Mouse (Mus musculus) layer of hippocampus, adult 18-20 months (tissue): ENCODE measurements around the gene Hist1h2ah. TPM values are rescaled to one million over a fixed set of nuclear protein-coding genes. Genes with fewer than 3 reads are reported as not detected.
"Not testable (repeated sequence)": the region's sequence is repeated elsewhere in the genome, so short reads cannot be mapped to it uniquely, and the experiment has no call there.

Source experiments
- DNase-seq, 2 experiments: peaks; one replicate each; pipeline ENCODE4 v3.0.0; 2022; ENCODE audit warnings: low spot score in 2 of 2
- long read RNA-seq: library from polyadenylated mRNA; stranded (forward); transcript quantifications from one replicate; pipeline ENCODE4 v2.0.0, GENCODE M21; 2021
- total RNA-seq, 2 experiments: library from RNA; stranded (reverse); gene quantifications; 2 replicates each; pipeline ENCODE4 v1.2.3; 2021

The Hist1h2ah gene
- total RNA-seq, result 10 to 100 TPM in 1 of 2 experiments, 1 to 10 TPM in 1; 4.9 to 45.9 TPM
- long read RNA-seq, result 0 reads

GRCm38 (mm10) chr13:22035267-22036148 lies at the start of gene Hist1h2ah, which contains the start of gene Hist1h2bk:
TSS of gene Hist1h2ah (minus strand) at chr13:22035568.
TSS of gene Hist1h2bk (plus strand) at chr13:22035870.
- DNase-seq, result peak; percentile 81 to 93

DNA sequence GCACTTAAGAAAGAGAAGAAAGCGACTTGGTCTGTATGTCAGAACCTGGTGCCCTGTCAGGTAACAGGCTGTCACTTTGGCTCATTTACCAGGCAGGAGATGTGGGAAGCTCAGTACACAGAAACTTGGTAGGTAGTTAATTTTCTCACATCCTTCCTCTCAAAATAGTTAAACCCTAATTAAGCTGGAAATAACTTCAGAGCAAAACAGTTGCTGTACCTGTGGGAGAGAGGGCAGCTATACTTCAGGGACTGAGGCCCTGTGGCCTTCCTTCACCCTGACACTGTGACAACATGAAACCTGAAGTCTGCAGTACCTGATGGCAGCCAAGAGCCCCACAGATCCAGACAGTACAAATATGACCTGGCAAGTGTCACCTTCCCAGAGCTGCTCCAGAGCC lies 48.8 kb upstream of the Hist1h2ah start, which contains the start of gene Vmn1r188:
Gene Vmn1r188 (plus strand): TSS at position 301 of the 400 bp plus-strand sequence.
- not testable (repeated sequence) for DNase-seq

GRCm38 (mm10) chr13:22063468-22063867 lies 28.1 kb upstream of the Hist1h2ah start:
- no peak for DNase-seq

DNA sequence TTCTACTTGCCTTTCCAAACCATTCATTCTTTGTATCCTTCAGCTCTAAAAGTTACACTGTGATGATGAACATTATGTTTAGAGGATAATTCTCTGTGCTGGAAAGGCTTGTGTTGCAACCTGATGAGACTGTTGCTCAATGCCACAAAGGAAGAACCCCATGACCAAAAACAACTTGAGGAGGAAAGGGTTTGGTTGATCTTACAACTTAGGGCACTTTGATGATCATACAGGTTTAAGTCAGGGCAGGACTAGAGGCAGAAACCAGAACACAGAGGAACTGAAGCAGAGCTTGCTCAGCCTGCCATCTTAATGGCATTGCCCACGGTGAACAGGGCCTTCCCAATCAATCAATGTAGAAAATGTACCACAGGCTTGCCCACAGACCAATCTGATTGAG lies 26.1 kb upstream of the Hist1h2ah start:
- DNase-seq, result no peak

DNA sequence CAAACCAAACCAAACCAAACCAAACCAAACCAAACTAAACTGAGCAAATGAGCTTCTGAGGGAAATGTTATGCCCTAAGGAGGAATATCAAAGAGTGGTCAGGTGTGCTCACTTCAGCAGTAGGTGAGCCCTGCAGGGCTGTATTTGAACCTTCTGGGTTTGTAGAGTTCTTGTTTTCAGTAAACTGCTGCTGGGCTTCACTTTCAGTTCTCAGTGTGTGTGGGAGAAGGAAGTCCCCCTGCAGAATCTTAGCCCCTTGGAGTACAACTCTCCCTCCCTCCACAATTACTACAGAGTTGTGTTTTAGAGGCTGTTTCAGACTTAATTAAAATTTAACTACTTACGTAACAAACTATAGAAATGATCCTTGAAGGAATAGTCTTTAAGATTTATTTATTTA lies 18.4 kb upstream of the Hist1h2ah start:
- no peak for DNase-seq

DNA sequence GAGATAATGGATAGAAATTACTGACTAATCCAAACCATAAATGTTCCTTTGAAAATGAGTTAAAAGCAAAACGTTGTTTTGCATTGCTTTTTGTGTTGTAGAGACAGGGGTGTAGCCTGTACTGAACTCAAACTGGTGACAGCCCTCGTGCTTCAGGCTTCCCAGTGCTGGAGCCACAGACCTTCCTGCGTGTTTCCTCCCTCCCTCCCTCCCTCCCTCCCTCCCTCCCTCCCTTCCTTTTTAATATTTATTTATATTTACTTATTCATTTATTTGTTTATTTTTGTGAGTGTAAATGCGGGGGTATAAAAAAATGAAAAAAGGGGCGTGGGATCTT lies 16.1 kb upstream of the Hist1h2ah start:
- no peak for DNase-seq

- DNase-seq, result peak; percentile 86 to 94
These were observed 15.5 kb upstream of the Hist1h2ah start for GRCm38 (mm10) chr13:22050591-22051522.

DNA sequence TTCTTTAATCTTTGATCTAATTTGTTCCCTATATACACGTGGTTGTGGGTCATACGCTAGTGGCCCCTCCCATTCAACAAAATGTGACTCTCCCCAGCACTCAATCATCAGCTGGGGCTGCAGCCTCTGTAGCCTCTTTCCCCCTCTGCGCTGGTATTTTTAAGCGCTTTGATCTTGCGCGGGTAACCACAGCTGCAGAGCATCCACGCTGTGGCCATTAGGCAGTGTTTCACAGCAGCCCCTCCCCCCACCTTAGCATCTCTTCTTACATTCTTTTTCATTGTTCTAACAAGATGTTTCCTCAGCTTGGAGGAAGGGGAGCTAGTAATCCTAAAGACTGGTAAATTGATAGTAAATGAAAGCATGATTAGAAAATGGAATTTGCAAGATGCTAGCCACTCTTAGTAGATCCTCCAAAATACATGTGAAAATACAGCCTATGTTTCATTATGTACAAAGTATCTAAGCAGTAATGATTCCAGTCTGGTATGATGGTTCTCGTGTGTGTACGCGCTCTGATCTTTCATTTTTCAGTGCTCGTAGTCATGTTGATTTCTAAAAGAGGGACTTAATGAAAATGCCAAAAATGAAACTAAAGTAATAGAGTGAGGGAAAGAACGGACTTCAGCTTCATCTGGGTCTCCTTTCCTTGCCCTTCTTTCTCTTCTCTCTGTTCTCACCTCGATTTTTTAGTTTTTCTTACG lies 14.5 kb upstream of the Hist1h2ah start:
- DNase-seq, result peak in 1 of 2 experiments; percentile 26

DNA sequence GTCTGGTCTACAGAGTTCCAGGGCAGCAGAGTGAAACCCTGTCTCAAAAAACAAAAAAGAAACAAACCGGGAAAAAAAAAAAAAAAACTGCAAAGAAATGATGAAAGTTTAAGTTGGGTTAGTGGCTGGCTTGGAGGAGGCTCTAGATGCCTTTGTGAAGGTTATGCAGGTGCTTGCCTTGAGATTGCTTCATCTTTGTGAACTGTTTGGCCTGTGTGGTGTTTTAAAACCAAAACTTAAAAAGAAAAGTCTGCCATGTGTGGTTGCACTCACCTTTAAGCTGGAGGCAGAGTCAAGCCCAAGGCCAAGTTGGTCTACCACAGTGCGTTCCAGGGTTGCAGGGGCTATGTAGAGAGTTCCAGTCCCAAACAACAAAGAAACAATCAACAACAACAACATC lies 13.7 kb upstream of the Hist1h2ah start:
- DNase-seq, result no peak

GRCm38 (mm10) chr13:22045311-22045710 lies 9.9 kb upstream of the Hist1h2ah start:
- no peak for DNase-seq

DNA sequence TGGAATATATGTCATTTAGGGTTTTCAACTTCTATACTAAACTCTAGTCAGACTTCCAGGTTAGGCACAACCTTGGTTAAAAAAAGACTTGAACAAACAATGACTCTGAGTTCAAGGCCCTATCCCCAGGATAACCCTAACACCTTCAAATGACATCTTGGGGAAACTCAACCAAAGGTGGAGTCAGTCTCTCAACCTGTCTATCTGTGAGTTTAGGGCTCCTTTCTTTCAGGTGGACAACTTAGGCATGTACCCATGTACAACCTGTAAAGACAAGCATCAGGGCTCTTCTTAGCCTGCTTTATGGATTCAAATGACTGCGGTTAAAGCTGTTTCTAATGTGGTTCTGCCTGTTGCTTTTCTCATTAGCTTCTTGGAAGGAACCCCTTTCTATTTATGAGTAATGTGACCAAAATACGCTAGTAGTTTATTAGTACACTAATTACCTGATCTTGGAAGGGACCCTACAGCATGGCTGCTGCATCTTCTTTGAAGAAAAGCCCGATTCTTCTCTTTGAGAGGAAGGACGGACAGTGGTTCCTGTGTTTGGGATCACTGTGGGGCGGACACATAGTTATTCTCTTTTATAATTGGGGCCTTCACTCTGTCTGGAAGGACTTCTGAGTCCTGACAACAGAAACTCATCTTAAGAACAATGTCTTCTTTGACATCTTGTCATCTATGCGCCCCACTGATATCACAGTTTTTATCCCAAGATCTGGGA lies 9.2 kb upstream of the Hist1h2ah start:
- DNase-seq, result no peak

- DNase-seq, result peak in 1 of 2 experiments; percentile 73
These were observed 8.4 kb upstream of the Hist1h2ah start for GRCm38 (mm10) chr13:22043503-22044431.

DNA sequence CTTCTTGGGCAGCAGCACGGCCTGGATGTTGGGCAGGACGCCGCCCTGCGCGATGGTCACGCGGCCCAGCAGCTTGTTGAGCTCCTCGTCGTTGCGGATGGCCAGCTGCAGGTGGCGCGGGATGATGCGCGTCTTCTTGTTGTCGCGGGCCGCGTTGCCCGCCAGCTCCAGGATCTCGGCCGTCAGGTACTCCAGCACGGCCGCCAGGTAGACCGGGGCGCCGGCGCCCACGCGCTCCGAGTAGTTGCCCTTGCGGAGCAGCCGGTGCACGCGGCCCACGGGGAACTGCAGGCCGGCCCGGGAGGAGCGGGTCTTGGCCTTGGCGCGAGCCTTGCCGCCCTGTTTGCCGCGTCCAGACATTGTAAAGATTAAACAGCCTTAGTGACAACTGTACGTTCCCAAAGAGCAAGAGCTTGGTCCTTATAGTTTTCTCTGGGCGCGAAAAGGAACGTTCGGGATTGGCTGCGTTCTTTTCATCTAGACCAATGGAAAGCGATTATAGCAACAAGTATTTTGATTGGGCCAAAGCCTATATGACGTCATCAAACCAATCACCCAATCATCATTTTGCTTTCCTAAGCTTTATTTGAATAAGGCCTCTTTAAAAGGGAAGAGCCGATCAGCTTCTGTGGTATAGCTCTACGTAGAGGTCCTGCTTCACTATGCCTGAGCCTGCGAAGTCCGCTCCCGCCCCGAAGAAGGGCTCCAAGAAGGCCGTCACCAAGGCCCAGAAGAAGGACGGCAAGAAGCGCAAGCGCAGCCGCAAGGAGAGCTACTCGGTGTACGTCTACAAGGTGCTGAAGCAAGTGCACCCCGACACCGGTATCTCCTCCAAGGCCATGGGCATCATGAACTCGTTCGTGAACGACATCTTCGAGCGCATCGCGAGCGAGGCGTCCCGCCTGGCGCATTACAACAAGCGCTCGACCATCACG lies 7.5 kb upstream of the Hist1h2ah start, which contains the start of the genes Hist1h2ag and Hist1h2bj:
Gene Hist1h2ag (minus strand): TSS at position 377 of the 935 bp plus-strand sequence.
Gene Hist1h2bj (plus strand): TSS at position 647 of the 935 bp plus-strand sequence.
- peak; percentile 88 to 96 for DNase-seq

DNA sequence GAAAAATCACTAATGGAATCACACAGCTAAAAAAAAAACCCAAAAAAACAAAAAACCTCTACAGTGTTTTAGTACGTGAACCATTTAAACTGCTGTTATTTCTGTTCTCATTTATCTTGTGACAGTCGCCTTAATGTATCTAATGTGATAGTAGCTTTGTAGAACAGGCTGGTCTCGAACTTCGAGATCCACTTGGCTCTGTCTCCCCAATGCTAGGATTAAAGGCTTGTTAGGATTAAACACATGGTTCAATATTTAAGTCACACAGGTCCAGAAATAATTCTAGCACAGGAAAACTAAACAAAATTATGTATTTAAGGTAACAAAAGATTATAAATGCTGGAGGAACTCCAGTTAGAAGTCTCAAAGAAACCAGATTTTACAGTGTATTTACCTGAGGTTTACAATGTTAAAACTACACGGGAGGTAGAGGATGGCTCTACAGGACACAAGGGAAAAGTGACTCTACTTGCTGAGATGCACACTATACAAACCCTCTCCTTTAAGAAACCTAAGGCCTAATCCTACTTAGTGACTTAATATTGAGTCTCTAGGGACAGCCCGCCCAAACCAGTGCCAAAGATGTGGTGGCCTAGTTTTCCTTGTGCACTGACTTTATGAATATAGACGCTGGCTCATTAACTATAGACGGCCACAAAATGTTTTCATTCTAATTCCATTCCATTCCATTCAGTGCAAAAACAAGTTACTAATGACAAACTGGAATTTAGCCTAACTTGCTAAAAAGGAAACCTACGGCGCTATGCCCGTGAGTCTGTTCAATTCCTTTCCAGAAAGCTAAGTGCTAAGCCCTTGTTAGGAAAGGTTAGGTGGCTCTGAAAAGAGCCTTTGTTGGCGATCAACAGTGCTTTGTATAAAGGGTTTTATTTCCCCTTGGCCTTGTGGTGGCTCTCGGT lies 6.5 kb upstream of the Hist1h2ah start:
- no peak for DNase-seq

GRCm38 (mm10) chr13:22041142-22041536 lies 5.8 kb upstream of the Hist1h2ah start, which contains the start of gene Hist1h4i:
TSS of gene Hist1h4i (minus strand) at chr13:22041362.
- DNase-seq, result peak; percentile 94 to 98

DNA sequence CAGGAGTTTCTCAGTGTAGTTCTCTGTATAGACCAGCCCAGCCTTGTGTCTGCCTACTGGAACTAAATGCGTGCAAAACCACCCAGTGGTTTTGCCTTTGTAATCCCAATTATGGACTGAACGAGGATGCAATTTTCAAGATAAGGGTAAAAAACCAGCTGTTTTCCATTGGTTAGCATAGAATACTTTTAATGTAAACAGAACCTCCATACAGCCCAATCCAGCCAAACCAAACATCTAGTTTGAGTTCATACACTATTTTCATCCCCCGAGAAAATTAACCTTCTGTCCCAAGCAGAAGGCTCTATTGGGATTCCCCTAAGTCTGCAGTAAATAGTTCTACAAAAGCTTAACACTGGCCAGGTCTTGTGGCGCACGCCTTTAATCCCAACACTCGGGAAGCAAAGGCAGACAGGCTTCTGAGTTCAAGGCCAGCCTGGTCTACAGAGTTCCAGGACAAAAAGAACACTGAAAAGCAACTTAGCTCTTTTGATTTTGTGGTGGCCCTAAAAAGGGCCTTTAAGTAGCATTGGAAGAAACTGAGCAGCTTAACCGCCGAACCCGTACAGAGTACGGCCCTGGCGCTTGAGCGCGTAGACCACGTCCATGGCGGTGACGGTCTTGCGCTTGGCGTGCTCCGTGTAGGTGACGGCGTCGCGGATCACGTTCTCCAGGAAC lies 5.2 kb upstream of the Hist1h2ah start:
- no peak for DNase-seq
